Mouse (Mus musculus) spleen, adult 2 months (tissue): ENCODE measurements around the gene Exoc3l.

Source experiments
- CTCF ChIP-seq: fragments of 200-500 bp; IDR thresholded peaks from 2 replicates; pipeline ENCODE4 v1.5.1; 2011; ENCODE audit warnings: mild to moderate bottlenecking, inconsistent platforms; ENCODE audit not compliant: insufficient read depth, insufficient read length, insufficient replicate concordance; ENCODE audit errors: extremely low read depth
- POLR2A ChIP-seq: fragments of 200-500 bp; IDR thresholded peaks from 2 replicates; pipeline ENCODE4 v1.6.1; 2011; ENCODE audit warnings: low read depth, low read length, inconsistent platforms

DNA sequence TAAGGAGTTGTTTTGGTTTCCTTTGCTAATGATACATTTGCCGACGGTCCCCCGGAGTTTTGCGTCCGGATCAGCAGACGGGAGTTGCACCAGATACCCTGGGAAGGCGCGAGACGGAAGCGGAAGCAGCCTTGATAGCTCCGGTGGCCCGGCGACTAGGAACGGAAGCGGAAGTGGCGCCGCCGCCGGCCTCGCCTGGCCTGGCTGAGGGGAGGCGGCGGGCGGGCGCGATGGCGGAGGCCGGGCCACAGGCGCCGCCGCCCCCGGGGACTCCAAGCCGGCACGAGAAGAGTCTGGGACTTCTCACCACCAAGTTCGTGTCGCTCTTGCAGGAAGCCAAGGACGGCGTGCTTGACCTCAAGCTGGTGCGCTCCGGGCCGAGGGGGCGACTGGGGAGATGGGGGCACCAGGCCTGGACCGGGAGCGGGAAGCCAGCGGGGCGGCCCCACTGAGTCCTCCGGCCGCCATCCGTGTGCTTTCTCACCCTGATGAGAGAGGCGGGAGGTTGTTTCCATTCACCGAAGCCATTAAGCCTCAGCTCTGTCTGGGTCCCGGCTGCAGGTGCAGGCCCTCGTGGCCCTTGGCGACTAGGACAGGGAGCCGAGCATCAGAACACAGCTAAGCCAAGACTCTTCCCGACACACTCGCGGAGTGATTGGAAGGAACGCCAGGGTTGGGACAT lies 1.8 kb upstream of the Exoc3l start, which contains the start of gene E2f4:
- TF ChIP-seq CTCF: no peak
- TF ChIP-seq POLR2A: peak; percentile 44
